Mouse (Mus musculus): ENCODE results near the gene Mybpc2. TPM values are rescaled to one million over a fixed set of nuclear protein-coding genes. Genes with fewer than 3 reads are reported as not detected.

Mybpc2 gene
- total and polyA plus RNA-seq, 3 experiments: 2.0 to 8.3 (median 5.0) TPM

DNA sequence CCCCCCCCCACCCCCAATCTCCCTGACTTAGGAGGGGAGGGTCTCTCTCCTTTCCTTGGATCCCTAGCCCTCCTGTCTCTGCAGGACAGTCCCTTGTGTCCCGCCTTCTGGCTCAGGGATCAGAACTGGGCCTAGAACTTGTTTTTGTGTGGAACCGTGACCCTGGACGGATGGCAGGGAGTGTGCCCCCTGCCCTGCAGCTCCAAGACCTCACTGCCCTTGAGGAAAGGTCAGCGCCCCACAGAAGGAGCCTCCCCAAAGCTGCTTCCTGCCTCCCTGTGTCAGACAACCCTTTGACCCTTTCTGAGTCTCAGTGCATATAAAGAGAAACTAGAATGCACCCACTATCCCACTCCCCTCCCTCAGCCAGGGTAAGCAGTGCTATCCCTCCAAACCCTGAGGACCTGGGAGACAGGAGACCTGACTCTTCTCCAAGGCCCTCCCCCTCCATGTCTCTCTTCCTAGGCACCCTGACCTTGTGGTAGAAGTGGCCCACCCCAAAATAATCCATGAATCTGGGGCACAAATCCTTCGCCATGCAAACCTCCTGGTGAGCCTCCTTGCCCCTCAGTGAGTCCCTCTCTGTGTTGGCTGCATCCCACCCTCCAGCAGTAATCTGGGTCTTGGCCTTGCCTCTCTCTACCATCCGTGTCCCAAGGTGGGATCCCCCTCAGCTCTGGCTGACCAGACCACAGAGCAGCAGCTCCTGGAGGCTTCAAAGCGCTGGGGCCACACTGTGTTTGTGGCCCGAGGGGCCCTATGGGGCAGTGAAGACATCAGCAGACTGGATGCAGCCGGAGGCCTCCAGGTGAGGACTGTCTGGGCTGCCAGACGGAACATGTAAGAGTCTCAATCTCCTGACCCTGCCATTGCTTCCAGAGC lies 58.2 kb downstream of the Mybpc2 start:
- in situ Hi-C loops (cut with MboI; ENCODE audit: low pct_ligation_motif_present, low pct_unique_long_range_greater_than_20kb, low sequenced_read_pairs) (no loop called here), dilution Hi-C loops (cut with MboI; ENCODE audit: extremely low pct_ligation_motif_present, extremely low pct_unique_long_range_greater_than_20kb, low sequenced_read_pairs) (no loop called here)
- no peak for DNase-seq (ENCODE audit: extremely low read depth)
- Histone ChIP-seq H3K9me3 (replicated peaks; ENCODE audit: low read length) (peaks cover 9% of the 10 kb centered on the region), H3K4me2 (ENCODE audit: insufficient read depth, low read depth, poor library complexity, severe bottlenecking) (no peak overlapping the region), H3K9ac (ENCODE audit: insufficient read depth, low read depth) (no peak overlapping the region), H3K36me3 (replicated peaks in 1 of 2; ENCODE audit: control insufficient read depth in 1 of 2, insufficient read depth in 1 of 2, low read length in 1 of 2) (peaks cover 3 to 19% of the 10 kb centered on the region in 2 experiments), H3K79me2 (replicated peaks; ENCODE audit: control insufficient read depth, extremely low read depth, insufficient read depth, poor library complexity, severe bottlenecking) (no peaks in the 10 kb centered on the region), H3K27me3 (replicated peaks) (peaks cover 47% of the 10 kb centered on the region), H3K4me1 (ENCODE audit: control insufficient read depth in 1 of 2, insufficient read depth in 2 of 2) (peaks cover 8 to 22% of the 10 kb centered on the region in 2 experiments), H3K4me3 (replicated peaks in 1 of 3; ENCODE audit: low read depth in 2 of 3, low read length in 2 of 3, poor library complexity in 1 of 3) (no peak overlapping the region), H3K27ac (ENCODE audit: insufficient read depth, low read depth) (no peak overlapping the region)
- no peak for TF ChIP-seq E2F4 (IDR thresholded peaks at IDR 0.05; ENCODE audit: insufficient replicate concordance, low read depth, low read length)
- TF ChIP-seq BHLHE40 (IDR thresholded peaks at IDR 0.05; ENCODE audit: low read depth, low read length): no peak

DNA sequence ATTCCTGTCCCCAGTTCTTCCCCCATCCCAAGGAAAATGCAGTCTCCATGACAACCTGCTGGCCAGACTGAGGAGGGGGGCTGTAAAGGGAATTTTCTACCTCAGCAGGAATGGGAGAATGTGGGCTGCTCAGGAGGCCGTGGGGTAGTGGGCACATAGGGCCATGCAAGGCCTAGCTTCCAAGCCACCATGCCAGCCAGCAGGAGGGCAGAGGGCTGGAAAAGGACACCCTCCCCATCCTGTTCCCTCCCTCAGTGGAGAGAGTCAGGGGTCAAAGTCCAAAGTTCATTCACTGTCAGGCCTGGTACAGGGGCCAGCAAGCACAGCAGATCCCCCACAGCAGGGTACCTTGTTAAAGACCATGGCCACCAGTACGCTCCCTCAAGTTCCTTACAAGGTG lies 59.3 kb downstream of the Mybpc2 start, which contains the start of gene Aspdh:
Aspdh (plus strand) TSS at position 281 of the 400 bp plus-strand sequence.
- Histone ChIP-seq H3K4me1 (ENCODE audit: control insufficient read depth in 1 of 2, insufficient read depth in 2 of 2) (peaks cover 8 to 22% of the 10 kb centered on the region in 2 experiments), H3K9ac (ENCODE audit: insufficient read depth, low read depth) (no peak within 1 kb of the TSS), H3K4me2 (ENCODE audit: insufficient read depth, low read depth, poor library complexity, severe bottlenecking) (no peak within 1 kb of the TSS), H3K79me2 (replicated peaks; ENCODE audit: control insufficient read depth, extremely low read depth, insufficient read depth, poor library complexity, severe bottlenecking) (no peaks in the 10 kb centered on the region), H3K27ac (ENCODE audit: insufficient read depth, low read depth) (no peak within 1 kb of the TSS), H3K27me3 (replicated peaks) (peaks cover 59% of the 10 kb centered on the region), H3K36me3 (replicated peaks in 1 of 2; ENCODE audit: control insufficient read depth in 1 of 2, insufficient read depth in 1 of 2, low read length in 1 of 2) (peaks cover 0 to 9% of the 10 kb centered on the region in 2 experiments), H3K9me3 (replicated peaks; ENCODE audit: low read length) (peaks cover 9% of the 10 kb centered on the region), H3K4me3 (replicated peaks in 1 of 3; ENCODE audit: low read depth in 2 of 3, low read length in 2 of 3, poor library complexity in 1 of 3) (no peak within 1 kb of the TSS)
- TF ChIP-seq USF2 (conservative IDR thresholded peaks at IDR 0.05; ENCODE audit: low read depth, low read length) (no peak), ETS1 (conservative IDR thresholded peaks at IDR 0.05; ENCODE audit: low read depth, low read length) (no peak), MAZ (IDR thresholded peaks at IDR 0.05; ENCODE audit: low read depth, low read length) (no peak), CHD2 (IDR thresholded peaks at IDR 0.05; ENCODE audit: low read length) (no peak), SIN3A (IDR thresholded peaks at IDR 0.05; ENCODE audit: low read length) (no peak), BHLHE40 (IDR thresholded peaks at IDR 0.05; ENCODE audit: low read depth, low read length) (no peak)
- dilution Hi-C loops (cut with MboI; ENCODE audit: extremely low pct_ligation_motif_present, extremely low pct_unique_long_range_greater_than_20kb, low sequenced_read_pairs) (no loop called here), in situ Hi-C loops (cut with MboI; ENCODE audit: low pct_ligation_motif_present, low pct_unique_long_range_greater_than_20kb, low sequenced_read_pairs) (no loop called here)
- no peak for DNase-seq (ENCODE audit: extremely low read depth)

DNA sequence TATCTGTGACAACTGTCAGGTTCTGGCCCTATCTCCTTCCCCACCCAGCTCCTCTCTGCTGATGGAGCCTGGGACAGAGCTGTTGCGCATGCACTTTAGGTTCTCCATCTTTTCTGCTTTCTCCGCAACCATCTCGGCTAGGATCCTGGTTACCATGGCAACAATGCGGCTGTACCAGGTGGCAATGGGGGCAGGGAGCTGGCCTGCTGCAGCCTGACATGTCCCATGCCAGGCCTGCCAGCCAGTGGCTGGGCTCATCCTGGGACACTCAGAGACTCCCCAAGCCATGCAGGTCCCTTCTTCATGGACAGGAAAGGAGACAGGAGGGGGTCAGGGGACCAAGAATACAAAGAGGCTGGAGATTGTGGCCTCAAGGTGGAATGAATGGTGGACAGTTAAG lies 59.9 kb downstream of the Mybpc2 start:
- no peak for DNase-seq (ENCODE audit: extremely low read depth)
- TF ChIP-seq RCOR1 (conservative IDR thresholded peaks at IDR 0.05; ENCODE audit: low read depth, low read length) (no peak), ELF1 (IDR thresholded peaks at IDR 0.05; ENCODE audit: low read depth, low read length) (no peak), PAX5 (IDR thresholded peaks at IDR 0.05; ENCODE audit: low read length) (no peak), ZC3H11A (IDR thresholded peaks at IDR 0.05; ENCODE audit: low read depth, low read length) (no peak), CHD2 (IDR thresholded peaks at IDR 0.05; ENCODE audit: low read length) (no peak), ETS1 (conservative IDR thresholded peaks at IDR 0.05; ENCODE audit: low read depth, low read length) (no peak), USF2 (conservative IDR thresholded peaks at IDR 0.05; ENCODE audit: low read depth, low read length) (no peak), SMC3 (IDR thresholded peaks at IDR 0.05; ENCODE audit: low read depth, low read length) (no peak), TCF12 (IDR thresholded peaks at IDR 0.05; ENCODE audit: low read depth, low read length) (no peak), MXI1 (IDR thresholded peaks at IDR 0.05; ENCODE audit: low read depth, low read length) (no peak), HCFC1 (IDR thresholded peaks at IDR 0.05; ENCODE audit: low read depth, low read length) (no peak), ZKSCAN1 (IDR thresholded peaks at IDR 0.05; ENCODE audit: borderline replicate concordance, low read depth, low read length) (no peak), MYC (IDR thresholded peaks at IDR 0.05; ENCODE audit: low read depth, low read length) (no peak), JUND (conservative IDR thresholded peaks at IDR 0.05; ENCODE audit: low read depth, low read length) (no peak), KAT2A (IDR thresholded peaks at IDR 0.05; ENCODE audit: insufficient replicate concordance, low read length) (no peak), BHLHE40 (IDR thresholded peaks at IDR 0.05; ENCODE audit: low read depth, low read length) (no peak), POLR2AphosphoS2 (IDR thresholded peaks at IDR 0.05; ENCODE audit: low read depth, low read length) (no peak), POLR2A (IDR thresholded peaks at IDR 0.05; ENCODE audit: low read depth, low read length) (no peak)
- no peaks in the 10 kb centered on the region for H3K79me2 ChIP-seq (replicated peaks; ENCODE audit: control insufficient read depth, extremely low read depth, insufficient read depth, poor library complexity, severe bottlenecking)
- H3K4me2 ChIP-seq (ENCODE audit: insufficient read depth, low read depth, poor library complexity, severe bottlenecking): no peak overlapping the region
- dilution Hi-C loops (cut with MboI; ENCODE audit: extremely low pct_ligation_motif_present, extremely low pct_unique_long_range_greater_than_20kb, low sequenced_read_pairs) (no loop called here), in situ Hi-C loops (cut with MboI; ENCODE audit: low pct_ligation_motif_present, low pct_unique_long_range_greater_than_20kb, low sequenced_read_pairs) (no loop called here)
- peaks cover 9% of the 10 kb centered on the region for H3K9me3 ChIP-seq (replicated peaks; ENCODE audit: low read length)
- H3K4me3 ChIP-seq (replicated peaks in 1 of 3; ENCODE audit: low read depth in 2 of 3, low read length in 2 of 3, poor library complexity in 1 of 3): no peak overlapping the region
- no peak overlapping the region for H3K27ac ChIP-seq (ENCODE audit: insufficient read depth, low read depth)
- H3K36me3 ChIP-seq (replicated peaks in 1 of 2; ENCODE audit: control insufficient read depth in 1 of 2, insufficient read depth in 1 of 2, low read length in 1 of 2): peaks cover 0 to 3% of the 10 kb centered on the region in 2 experiments
- H3K9ac ChIP-seq (ENCODE audit: insufficient read depth, low read depth): no peak overlapping the region
- peaks cover 8 to 21% of the 10 kb centered on the region in 2 experiments for H3K4me1 ChIP-seq (ENCODE audit: control insufficient read depth in 1 of 2, insufficient read depth in 2 of 2)
- H3K27me3 ChIP-seq (replicated peaks): peaks cover 65% of the 10 kb centered on the region
